Mouse (Mus musculus): ENCODE results near the gene Ksr2. TPM values are rescaled to one million over a fixed set of nuclear protein-coding genes. Genes with fewer than 3 reads are reported as not detected.

Ksr2 gene
- polyA plus RNA-seq, 2 experiments from 2014 or later, result 0.79 to 0.99 TPM

GRCm38 (mm10) chr5:117696366-117696765, 282.6 kb downstream of the Ksr2 start:
- ATAC-seq, result no peak

GRCm38 (mm10) chr5:117697589-117697988, 283.8 kb downstream of the Ksr2 start:
- no peak for ATAC-seq

DNA sequence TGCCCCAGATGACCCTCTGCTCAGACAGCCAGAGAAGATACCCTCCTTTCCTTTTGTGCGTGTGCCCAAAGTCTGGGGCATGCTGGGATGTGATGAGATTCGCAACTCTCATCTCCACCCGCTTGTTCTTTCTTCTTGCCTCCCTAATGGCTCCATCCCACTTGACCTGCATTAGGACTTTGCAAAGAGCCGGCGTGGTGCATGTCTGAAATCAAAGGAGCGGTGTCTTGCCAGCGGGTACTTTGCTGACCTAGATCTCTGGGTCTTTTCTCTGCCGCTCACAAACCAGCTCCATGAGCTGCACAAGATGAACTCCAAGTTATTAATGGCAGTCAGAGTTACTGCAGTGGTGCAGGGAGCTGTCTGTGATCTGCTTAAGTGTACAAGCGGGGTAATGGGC, 290.6 kb downstream of the Ksr2 start:
- ATAC-seq, result no peak

- no peak for ATAC-seq
Measured at GRCm38 (mm10) chr5:117706633-117707032, 292.8 kb downstream of the Ksr2 start.

GRCm38 (mm10) chr5:117709306-117709705, 295.5 kb downstream of the Ksr2 start:
- no peak for ATAC-seq

- no peak for ATAC-seq
Measured at GRCm38 (mm10) chr5:117711636-117712035, 297.8 kb downstream of the Ksr2 start.

- ATAC-seq, result no peak
Measured at GRCm38 (mm10) chr5:117712207-117712606, 298.4 kb downstream of the Ksr2 start.

GRCm38 (mm10) chr5:117717120-117717519, 303.3 kb downstream of the Ksr2 start:
- no peak for ATAC-seq

DNA sequence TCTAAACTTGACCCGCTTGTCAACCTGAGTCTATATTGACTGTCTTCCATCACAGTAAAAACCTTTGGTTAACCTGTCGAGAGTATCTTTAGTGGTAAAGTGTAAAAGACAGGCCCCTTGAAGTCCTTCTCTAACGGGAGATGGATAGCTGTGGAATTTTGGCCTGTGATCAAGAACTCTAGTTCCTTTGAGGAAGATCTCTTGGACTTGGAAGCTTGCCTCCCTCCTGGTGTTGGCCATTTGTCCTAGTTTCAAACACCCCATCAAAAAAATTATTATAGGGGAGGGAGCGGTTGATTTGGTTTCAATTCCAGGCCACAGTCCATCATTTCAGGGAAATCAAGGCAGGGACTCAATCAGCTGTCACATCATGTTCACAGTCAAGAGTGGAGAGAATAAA, 309.5 kb downstream of the Ksr2 start:
- ATAC-seq, result no peak

GRCm38 (mm10) chr5:117726548-117726947, 312.7 kb downstream of the Ksr2 start:
- ATAC-seq, result no peak

GRCm38 (mm10) chr5:117727138-117727537, 313.3 kb downstream of the Ksr2 start:
- ATAC-seq, result no peak

- no peak for ATAC-seq
Measured at GRCm38 (mm10) chr5:117731311-117731710, 317.5 kb downstream of the Ksr2 start.

GRCm38 (mm10) chr5:117744654-117745178, 330.9 kb downstream of the Ksr2 start:
- ATAC-seq, result no peak

DNA sequence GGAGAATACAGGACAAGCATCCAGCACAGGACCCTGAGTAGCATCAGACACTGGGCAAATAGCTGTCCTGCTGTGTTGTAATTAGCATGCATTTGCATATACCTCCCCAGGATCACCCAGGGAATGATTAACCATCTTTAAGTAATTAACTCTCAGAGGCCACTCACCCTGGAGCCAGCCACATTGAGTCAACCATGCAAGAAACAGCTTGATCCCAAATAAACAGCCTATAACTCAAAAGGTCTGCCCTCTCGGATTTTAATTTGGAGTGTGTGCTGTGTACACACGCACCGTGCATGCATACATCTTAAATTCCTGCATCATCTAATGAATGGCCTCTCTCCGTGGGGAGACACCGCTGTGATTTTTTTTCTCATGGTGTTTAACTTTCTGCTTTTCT, 335.6 kb downstream of the Ksr2 start:
- ATAC-seq, result no peak

DNA sequence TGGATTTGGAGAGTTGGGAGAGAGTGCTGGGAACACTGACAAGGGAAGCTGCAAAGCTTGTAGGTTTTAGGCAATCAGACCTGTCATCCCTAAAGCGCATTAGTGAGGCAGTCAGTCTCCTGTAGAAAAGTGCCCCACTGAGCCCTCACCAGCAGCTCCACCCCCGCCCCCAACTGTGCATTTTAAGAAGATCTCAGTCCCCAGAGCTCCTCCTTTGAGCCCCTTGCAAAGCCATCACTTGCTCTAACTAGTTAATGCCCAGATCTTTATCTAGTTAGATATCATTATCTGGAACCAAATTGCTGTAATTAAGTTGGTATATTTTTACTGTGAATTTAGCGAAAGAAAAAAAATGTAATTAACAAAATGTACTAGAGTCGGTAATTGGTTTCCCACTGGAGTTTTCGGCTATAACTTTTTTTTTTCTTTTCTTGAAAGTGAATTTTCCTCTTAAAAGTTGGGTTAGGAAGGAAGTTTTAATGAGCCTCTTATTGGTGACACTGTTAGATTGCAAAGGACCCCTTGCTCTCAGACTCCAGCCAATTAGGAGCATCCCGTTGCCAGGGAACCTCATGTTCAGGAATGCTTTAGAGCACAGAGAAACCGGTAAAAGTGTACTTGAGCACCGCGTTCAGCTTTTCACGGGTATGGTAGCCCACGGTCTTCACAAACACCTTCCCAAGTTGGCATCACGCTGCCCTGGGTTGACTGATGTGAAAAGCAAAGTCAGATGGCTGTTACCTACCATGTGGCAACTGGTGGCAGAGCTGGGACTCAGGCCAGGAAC, 344.1 kb downstream of the Ksr2 start:
- ATAC-seq, result no peak

DNA sequence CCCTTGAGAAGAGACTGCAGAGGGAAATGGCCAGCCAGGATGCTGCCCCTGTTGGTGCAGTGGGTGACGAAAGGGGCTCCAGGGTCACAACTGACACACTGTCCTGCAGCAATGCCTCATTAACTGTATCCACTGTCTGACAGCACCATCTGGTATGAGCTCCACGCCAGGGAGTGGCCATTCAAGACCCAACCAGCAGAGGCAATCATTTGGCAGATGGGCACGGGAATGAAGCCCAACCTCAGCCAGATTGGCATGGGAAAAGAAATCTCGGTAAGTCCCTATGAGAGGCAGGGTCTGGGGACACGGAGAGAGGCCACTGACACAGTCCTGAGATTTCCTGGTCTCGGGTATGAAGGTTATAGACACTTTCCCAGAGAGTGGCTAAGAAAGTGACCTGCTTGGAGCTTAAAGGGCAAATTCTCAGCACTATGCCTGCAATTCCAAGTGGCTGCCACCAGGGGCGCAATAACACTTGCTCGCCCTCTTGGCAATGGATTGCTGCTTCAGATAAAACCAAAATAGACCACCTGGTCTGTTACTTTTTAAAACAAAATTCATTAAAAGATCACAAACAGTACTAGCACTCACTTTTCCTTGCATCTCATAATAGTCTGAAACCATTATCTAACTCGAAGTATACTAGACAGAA, 347.5 kb downstream of the Ksr2 start:
- ATAC-seq, result no peak

- ATAC-seq, result no peak
Measured at GRCm38 (mm10) chr5:117764496-117764895, 350.7 kb downstream of the Ksr2 start.

DNA sequence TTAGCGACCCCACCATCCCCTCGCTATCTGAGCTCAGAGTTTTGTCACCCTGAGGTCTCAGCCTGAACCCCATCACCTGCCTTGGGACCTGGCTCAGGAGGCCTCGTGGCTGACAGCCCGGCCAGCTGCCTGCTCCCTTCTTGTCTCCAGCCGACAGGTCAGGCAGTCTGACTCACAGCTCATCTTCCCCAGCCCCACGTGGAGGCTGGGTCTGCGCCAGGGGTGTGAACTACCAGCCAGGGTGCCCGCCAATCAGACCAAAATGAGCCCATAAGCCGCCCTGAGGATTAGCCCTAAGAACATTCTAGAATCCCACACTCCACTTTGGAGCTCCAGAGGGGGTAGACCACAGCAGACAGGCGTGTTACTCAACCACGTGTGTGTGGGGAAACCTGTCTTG, 365.4 kb downstream of the Ksr2 start:
- no peak for ATAC-seq

- ATAC-seq, result no peak
Measured at GRCm38 (mm10) chr5:117780681-117781080, 366.9 kb downstream of the Ksr2 start, which contains the start of gene Nos1. Gene Nos1, plus strand, starts transcription at chr5:117781032.

DNA sequence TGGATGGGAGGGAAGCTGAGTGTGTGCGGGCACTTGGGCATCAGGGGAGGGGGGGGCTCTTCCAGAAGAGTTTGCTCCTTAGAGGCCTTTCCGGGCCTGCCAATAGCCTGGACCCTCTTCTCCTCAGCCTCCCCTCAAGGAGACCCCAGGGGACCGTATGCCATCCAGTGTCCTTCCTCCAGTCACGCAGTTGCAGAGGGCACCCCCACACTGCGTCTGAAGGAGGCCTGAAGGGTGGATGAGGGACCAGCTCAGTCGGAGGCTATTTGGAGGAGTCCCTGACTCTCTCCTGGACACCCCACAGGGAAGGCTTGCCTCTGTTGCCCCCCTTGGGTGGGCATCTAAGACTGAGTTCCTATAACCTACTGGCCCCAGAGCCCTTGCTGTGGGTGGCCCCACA, 367.4 kb downstream of the Ksr2 start:
- ATAC-seq, result no peak

DNA sequence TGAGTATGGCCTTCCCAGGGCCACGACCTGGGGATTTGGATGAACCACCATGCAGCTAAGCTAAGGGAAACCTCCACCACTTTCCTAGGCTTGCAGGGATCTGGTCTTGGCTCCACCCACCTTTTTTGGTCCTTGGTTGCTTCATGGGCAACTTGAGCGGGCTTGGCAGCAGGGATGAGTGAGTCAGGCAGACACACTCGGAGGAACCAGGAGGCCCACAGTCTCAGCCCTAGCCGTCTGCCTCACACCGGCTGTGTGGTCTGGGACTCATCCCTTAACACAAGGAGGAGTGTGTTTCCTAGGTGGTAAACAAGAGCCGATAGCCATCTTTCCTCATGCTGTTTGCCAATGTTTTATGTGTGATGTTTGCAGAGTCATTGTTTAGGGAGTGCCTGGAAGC, 376.3 kb downstream of the Ksr2 start:
- no peak for ATAC-seq

- ATAC-seq, result no peak
Measured at GRCm38 (mm10) chr5:117791875-117792274, 378.1 kb downstream of the Ksr2 start.

- ATAC-seq, result no peak
Measured at GRCm38 (mm10) chr5:117800849-117801248, 387.0 kb downstream of the Ksr2 start.

DNA sequence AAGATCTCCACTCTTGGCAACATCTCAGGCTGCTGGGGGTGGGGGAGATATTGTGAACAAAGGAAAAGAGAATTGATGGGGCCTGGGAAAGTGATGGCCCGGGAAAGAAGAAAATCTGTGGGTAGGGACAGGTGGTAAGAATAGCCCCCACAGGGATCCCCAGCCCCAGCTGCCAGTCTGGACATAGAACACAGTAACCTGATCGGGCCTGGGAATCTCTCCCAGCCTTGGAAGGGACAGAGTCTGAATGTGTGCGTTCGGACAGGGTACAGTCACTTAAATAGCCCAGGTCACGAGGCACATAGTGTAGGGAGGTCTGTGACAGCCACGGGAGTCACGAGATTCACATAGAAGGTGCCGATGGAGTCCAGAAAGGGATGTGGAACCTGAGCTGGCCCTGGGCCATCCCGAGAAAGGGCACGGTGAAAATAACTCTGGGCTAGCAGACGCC, 388.3 kb downstream of the Ksr2 start:
- ATAC-seq, result no peak

Data from CD4-positive, CD25-positive, alpha-beta regulatory T cell, adult 4 months (primary cell).